ENCODE assay signal across 13 mouse cellular contexts in the genomic region with DNA sequence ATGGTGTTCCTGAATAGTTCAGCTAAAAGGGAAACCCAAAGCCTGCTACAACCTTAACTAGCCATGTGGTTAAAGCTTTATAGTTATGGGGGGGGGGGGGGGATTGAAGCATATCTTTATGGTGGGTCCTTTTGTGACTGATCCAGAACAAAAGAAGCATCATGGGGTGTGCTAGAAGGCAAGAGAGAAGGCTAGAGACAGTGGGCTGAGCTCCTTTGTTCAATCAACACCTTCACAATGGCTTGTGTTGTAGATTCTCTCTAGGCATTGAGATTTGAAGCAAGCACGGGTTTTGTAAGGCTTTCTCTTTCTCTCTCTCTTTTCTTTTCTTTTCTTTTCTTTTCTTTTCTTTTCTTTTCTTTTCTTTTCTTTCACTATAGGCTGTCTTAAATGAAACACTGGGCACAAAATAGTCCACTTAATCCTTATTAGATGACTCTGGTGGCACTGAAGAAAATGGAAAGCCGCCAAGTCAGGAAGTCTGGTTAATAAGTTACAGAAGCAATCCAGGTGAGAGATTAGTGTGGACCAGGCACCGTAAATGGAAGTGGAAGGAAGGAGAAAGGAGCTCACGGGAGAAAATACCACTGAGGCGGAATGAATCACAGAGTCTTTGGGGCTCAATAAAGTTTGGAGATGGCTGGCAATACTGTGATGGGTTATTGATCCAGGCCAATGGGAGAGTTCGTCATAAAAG. TPM values are rescaled to one million over a fixed set of nuclear protein-coding genes. Genes with fewer than 3 reads are reported as not detected.
A peak's percentile ranks its signal among the peaks of the same experiment; 100 is the strongest.
DNase-seq lines count a peak whose midpoint lies in the region; ATAC-seq and TF ChIP-seq lines count a peak whose summit lies in the region.
"Had no signal": no experiment of that assay in that cellular context is flagged by ENCODE, and none has a peak within 500 bp of the region (broad histone marks: within the 10 kb centered on the region; RNA-seq: fewer than 3 reads in every experiment).

No protein-coding gene starts in this region.

- H3K9me3 ChIP-seq in intestine, postnatal 0 days (ENCODE audit: control insufficient read depth) = no peaks in the 10 kb centered on the region
- no peaks in the 10 kb centered on the region for H3K9me3 ChIP-seq in midbrain, embryonic 15.5 days
- H3K9me3 ChIP-seq: hindbrain, embryonic 10.5 days; limb, embryonic 10.5 days; neural tube, embryonic 15.5 days had no signal

- WGBS in intestine, postnatal 0 days = 52% methylated on average over 6 of the region's 6 CpGs
- 66% methylated on average over 6 of the region's 6 CpGs for WGBS in midbrain, embryonic 15.5 days
- 75% methylated on average over 6 of the region's 6 CpGs for WGBS in cerebellum, adult 2 months

- H3K36me3 ChIP-seq in intestine, postnatal 0 days (ENCODE audit: control insufficient read depth, insufficient read depth) = no peaks in the 10 kb centered on the region
- H3K36me3 ChIP-seq in midbrain, embryonic 15.5 days (replicated peaks) = no peaks in the 10 kb centered on the region
- H3K36me3 ChIP-seq: hindbrain, embryonic 10.5 days; limb, embryonic 10.5 days; neural tube, embryonic 15.5 days had no signal

- no peak overlapping the region for H3K4me3 ChIP-seq in intestine, postnatal 0 days (ENCODE audit: low read depth, low read length)
- H3K4me3 ChIP-seq in gastrocnemius, adult 2 months = no peak overlapping the region
- no peak overlapping the region for H3K4me3 ChIP-seq in midbrain, embryonic 15.5 days
- H3K4me3 ChIP-seq in cerebellum, adult 2 months (replicated peaks; ENCODE audit: insufficient read depth, low read depth, low read length) = no peak overlapping the region
- H3K4me3 ChIP-seq: hindbrain, embryonic 10.5 days; limb, embryonic 10.5 days; neural tube, embryonic 15.5 days had no signal

- POLR2A ChIA-PET in Patski (lab: Charles Lee) = interaction anchor here (1.1 kb wide), 1 partner anchor 15 kb away, joined by 6 read pairs; no protein-coding TSS in a partner anchor

- intact Hi-C loops in gastrocnemius, adult 2 months (cut with DNase I) = no loop called here

- H3K27ac ChIP-seq in intestine, postnatal 0 days (ENCODE audit: low read depth, low read length) = no peak overlapping the region
- H3K27ac ChIP-seq in gastrocnemius, adult 2 months = no peak overlapping the region
- H3K27ac ChIP-seq in midbrain, embryonic 15.5 days = no peak overlapping the region
- no peak overlapping the region for H3K27ac ChIP-seq in cerebellum, adult 2 months (ENCODE audit: insufficient read depth, low read length)
- H3K27ac ChIP-seq: hindbrain, embryonic 10.5 days; limb, embryonic 10.5 days; neural tube, embryonic 15.5 days had no signal

- no peak overlapping the region for H3K9ac ChIP-seq in intestine, postnatal 0 days (ENCODE audit: low read depth, low read length)
- no peak overlapping the region for H3K9ac ChIP-seq in midbrain, embryonic 15.5 days
- H3K9ac ChIP-seq: neural tube, embryonic 15.5 days had no signal

- no peaks in the 10 kb centered on the region for H3K27me3 ChIP-seq in Patski
- H3K27me3 ChIP-seq in intestine, postnatal 0 days (replicated peaks; ENCODE audit: control insufficient read depth, insufficient read depth, low read length) = no peaks in the 10 kb centered on the region
- H3K27me3 ChIP-seq in midbrain, embryonic 15.5 days (replicated peaks) = no peaks in the 10 kb centered on the region
- H3K27me3 ChIP-seq in cerebellum, adult 2 months (ENCODE audit: control insufficient read depth, insufficient read depth, low read length) = no peaks in the 10 kb centered on the region
- H3K27me3 ChIP-seq: neural tube, embryonic 15.5 days had no signal

- DNase-seq in Patski (ENCODE audit: low read depth, low spot score) = no peak
- peak; percentile 80 for DNase-seq in kidney, postnatal 14 days
- peak; percentile 28 for DNase-seq in lung, postnatal 14 days
- DNase-seq in gastrocnemius, adult 2 months = no peak
- DNase-seq in cerebellum, adult 2 months = no peak
- DNase-seq in left cerebral cortex, adult 8-10 months (ENCODE audit: low spot score in 2 of 2) = no peak
- DNase-seq: retina, postnatal 1 day had no signal

- no peak for TF ChIP-seq CTCF in Patski (IDR thresholded peaks at IDR 0.05)
- TF ChIP-seq CTCF in intestine, postnatal 0 days (IDR thresholded peaks at IDR 0.05; ENCODE audit: low read depth) = no peak
- TF ChIP-seq CTCF in gastrocnemius, adult 2 months (IDR thresholded peaks at IDR 0.05) = no peak
- no peak for TF ChIP-seq CTCF in cerebellum, adult 2 months (IDR thresholded peaks at IDR 0.05; ENCODE audit: borderline replicate concordance, insufficient read depth, low read depth, low read length)

- CTCF ChIA-PET in Patski (lab: Charles Lee) = interaction anchor here (0.7 to 1.2 kb wide), 2 partner anchors 14 to 53 kb away, joined by 3 read pairs; no protein-coding TSS in a partner anchor

- peak overlapping the region; percentile 25 for H3K4me2 ChIP-seq in intestine, postnatal 0 days (replicated peaks; ENCODE audit: low read depth)
- no peak overlapping the region for H3K4me2 ChIP-seq in midbrain, embryonic 15.5 days
- H3K4me2 ChIP-seq: midbrain, embryonic 11.5 days; neural tube, embryonic 15.5 days had no signal

- in situ Hi-C loops in Patski (cut with MboI; ENCODE audit: low pct_unique_long_range_greater_than_20kb) = no loop called here

- no peaks in the 10 kb centered on the region for H3K4me1 ChIP-seq in intestine, postnatal 0 days (replicated peaks; ENCODE audit: control insufficient read depth, insufficient read depth, low read length)
- H3K4me1 ChIP-seq in midbrain, embryonic 15.5 days = no peaks in the 10 kb centered on the region
- no peaks in the 10 kb centered on the region for H3K4me1 ChIP-seq in cerebellum, adult 2 months (ENCODE audit: control insufficient read depth, insufficient read depth, low read length)
- H3K4me1 ChIP-seq: hindbrain, embryonic 10.5 days; limb, embryonic 10.5 days; neural tube, embryonic 15.5 days had no signal

- no peak for TF ChIP-seq POLR2A in cerebellum, adult 2 months (IDR thresholded peaks at IDR 0.05; ENCODE audit: borderline replicate concordance, insufficient read depth, low read length)

- ATAC-seq in Patski = peak; percentile 22
- ATAC-seq in intestine, postnatal 0 days = peak; percentile 71
- no peak for ATAC-seq in midbrain, embryonic 15.5 days (replicated peaks)

RNA-seq across cellular contexts. Expression of gene Elovl7, which starts 15.6 kb away (rescaled TPM):
- 111 TPM for polyA plus RNA-seq in Patski (2021)
- polyA plus RNA-seq in intestine, postnatal 0 days (2015; fragmentation: Nextera tagmentation; extraction: Ambion mirVana) = 9.9 and 10.8 TPM in 2 replicates
- under 1 TPM; 0.08 to 0.18 TPM for total RNA-seq in gastrocnemius, adult 2 months (2021)
- polyA plus RNA-seq in midbrain, embryonic 15.5 days (2015; fragmentation: Nextera tagmentation; extraction: Ambion mirVana) = 1.6 TPM in 2 replicates
- 14.7 and 17.0 TPM in 2 replicates for polyA plus RNA-seq in cerebellum, adult 2 months (2012; rRNA removed)
- 1 to 10 TPM; 9.0 to 9.9 (median 9.5) TPM for total RNA-seq in left cerebral cortex, adult 8-10 months (2022)

Comparison
In these comparisons a context has a peak if more than half of its experiments do, and no peak if none do; other contexts are left out.
1. DNase-seq: peak in kidney, postnatal 14 days (single experiment) and lung, postnatal 14 days (single experiment); none in Patski (single experiment), gastrocnemius, adult 2 months (single experiment), cerebellum, adult 2 months (0 of 2) and left cerebral cortex, adult 8-10 months (0 of 2).